Mouse (Mus musculus): ENCODE results near the gene Meis3. TPM values are rescaled to one million over a fixed set of nuclear protein-coding genes. Genes with fewer than 3 reads are reported as not detected.

Meis3 gene
- polyA plus RNA-seq (2014; fragmentation: Nextera tagmentation; extraction: Ambion mirVana): 77.8 and 79.7 TPM in 2 replicates

DNA sequence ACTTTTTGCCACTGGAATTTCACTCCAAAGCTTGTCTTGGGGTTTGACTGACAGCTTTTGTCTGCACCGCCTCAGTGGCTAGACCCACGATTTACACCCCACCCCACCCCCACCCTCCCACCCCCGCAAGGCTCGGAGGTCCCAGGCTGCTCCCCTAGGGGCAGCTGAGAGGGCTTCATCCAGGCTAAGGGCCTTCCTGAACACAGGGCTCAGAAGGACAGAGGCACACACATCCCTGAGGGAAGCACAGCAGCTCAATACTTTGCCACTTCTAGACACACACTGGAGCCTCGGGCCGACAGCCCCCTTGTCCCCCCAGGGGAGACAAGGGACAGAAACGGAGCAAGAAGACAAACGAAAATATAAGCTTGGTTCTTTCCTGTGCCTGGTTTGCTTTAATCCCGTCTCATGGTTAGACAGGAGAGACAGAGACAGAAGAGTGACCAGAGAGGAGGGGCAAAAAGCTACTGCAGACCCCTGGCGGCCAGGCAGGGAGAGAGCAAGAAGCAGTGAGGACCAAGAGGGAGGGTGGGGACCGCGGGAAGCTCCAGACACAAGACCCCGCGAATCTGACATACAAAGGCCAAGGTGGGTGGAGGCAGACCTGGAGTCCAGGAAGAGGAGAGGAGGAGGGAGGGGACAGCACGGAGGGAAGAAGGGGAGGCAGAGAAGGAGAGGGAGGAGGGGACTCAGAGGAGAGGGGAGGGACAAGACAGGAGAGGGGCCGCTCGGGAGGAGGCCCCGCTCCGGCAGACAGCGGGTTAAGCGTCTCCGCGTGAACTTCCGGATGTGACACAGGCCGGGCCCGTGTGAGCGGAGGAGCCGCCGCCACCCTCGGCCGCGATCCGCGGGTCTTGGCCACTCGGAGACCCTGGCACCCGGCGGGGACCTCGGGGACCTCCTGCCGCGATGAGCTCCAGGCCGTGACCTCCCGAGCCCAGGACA is at the start of gene Meis3:
Gene Meis3 (plus strand): TSS at position 494 of the 945 bp plus-strand sequence.
- Histone ChIP-seq H3K9ac (ENCODE audit: low read length) (peak within 1 kb of the TSS; percentile 79), H3K4me3 (ENCODE audit: low read depth, low read length) (peak within 1 kb of the TSS; percentile 70), H3K27me3 (ENCODE audit: control insufficient read depth, insufficient read depth, low read length) (no peaks in the 10 kb centered on the region), H3K9me3 (ENCODE audit: control insufficient read depth, low read length) (no peaks in the 10 kb centered on the region), H3K4me2 (ENCODE audit: low read depth, low read length, severe bottlenecking) (peak within 1 kb of the TSS; percentile 79), H3K27ac (ENCODE audit: low read depth, low read length) (peak within 1 kb of the TSS; percentile 71), H3K36me3 (ENCODE audit: control insufficient read depth, insufficient read depth, low read length) (peaks cover 7% of the 10 kb centered on the region; the same call in 1 of the 2 replicates), H3K4me1 (replicated peaks; ENCODE audit: control insufficient read depth, insufficient read depth, low read length) (peaks cover 13% of the 10 kb centered on the region; the same call in 1 of the 2 replicates)
- DNase-seq (ENCODE audit: low spot score) (peak; percentile 84), ATAC-seq (replicated peaks; ENCODE audit: low FRiP score) (peak; percentile 91)
- under 1% methylated on average over 38 of the region's 42 CpGs for WGBS

DNA sequence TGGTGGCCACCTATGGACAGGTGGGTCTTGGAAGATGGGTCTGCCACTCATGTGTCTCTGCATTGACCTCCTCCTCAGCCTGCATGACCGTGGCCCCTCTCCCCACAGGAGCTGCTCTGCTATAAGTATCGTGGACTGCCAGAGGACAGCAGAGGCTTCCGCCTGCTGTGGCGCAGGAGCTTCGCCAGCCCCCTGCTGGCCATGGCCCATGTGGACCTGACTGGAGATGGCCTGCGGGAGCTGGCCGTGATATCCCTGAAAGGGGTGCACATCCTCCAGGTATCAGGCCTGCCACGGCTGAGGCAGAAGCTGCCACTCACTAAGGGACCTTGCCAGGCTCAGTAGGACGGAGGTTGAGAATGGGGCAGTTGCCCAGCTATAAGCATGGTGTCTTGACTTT is 49.1 kb upstream of the Meis3 start:
- no peak for ATAC-seq (replicated peaks; ENCODE audit: low FRiP score)
- WGBS: 85% methylated on average over 9 of the region's 9 CpGs
- H3K27me3 ChIP-seq (ENCODE audit: control insufficient read depth, insufficient read depth, low read length): no peaks in the 10 kb centered on the region
- H3K4me1 ChIP-seq (replicated peaks; ENCODE audit: control insufficient read depth, insufficient read depth, low read length): peaks cover 6% of the 10 kb centered on the region; the same call in 1 of the 2 replicates
- no peak overlapping the region for H3K27ac ChIP-seq (ENCODE audit: low read depth, low read length)
- no peak overlapping the region for H3K4me2 ChIP-seq (ENCODE audit: low read depth, low read length, severe bottlenecking)
- no peaks in the 10 kb centered on the region; the same call in 1 of the 2 replicates for H3K36me3 ChIP-seq (ENCODE audit: control insufficient read depth, insufficient read depth, low read length)
- DNase-seq (ENCODE audit: low spot score): no peak
- H3K9me3 ChIP-seq (ENCODE audit: control insufficient read depth, low read length): no peaks in the 10 kb centered on the region
- H3K9ac ChIP-seq (ENCODE audit: low read length): no peak overlapping the region
- no peak overlapping the region for H3K4me3 ChIP-seq (ENCODE audit: low read depth, low read length)

DNA sequence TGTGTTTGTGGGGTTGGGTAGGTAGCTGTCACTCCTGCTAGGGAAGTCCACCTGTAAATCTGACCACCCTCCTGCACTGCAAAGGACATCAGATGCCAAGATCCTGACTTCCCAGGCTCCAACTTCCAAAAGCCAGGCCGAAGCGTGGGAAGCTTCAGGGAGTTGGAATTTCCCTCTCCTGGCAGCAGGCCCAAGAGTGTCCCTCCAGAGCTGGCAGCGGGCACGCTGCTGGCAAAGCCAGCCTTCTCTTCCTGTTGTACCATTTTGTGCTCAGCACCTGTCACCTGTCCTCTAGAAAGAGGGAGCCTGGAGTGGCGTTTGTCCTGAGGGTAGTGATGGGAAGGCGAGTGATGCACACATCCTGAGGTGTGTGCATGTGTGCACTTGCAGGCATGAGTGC is 46.5 kb upstream of the Meis3 start:
- no peaks in the 10 kb centered on the region for H3K27me3 ChIP-seq (ENCODE audit: control insufficient read depth, insufficient read depth, low read length)
- no peak overlapping the region for H3K27ac ChIP-seq (ENCODE audit: low read depth, low read length)
- H3K9ac ChIP-seq (ENCODE audit: low read length): no peak overlapping the region
- H3K4me1 ChIP-seq (replicated peaks; ENCODE audit: control insufficient read depth, insufficient read depth, low read length): peaks cover 23% of the 10 kb centered on the region
- ATAC-seq (replicated peaks; ENCODE audit: low FRiP score) (no peak), DNase-seq (ENCODE audit: low spot score) (no peak)
- no peak overlapping the region for H3K4me3 ChIP-seq (ENCODE audit: low read depth, low read length)
- WGBS: 91% methylated on average over 6 of the region's 6 CpGs
- no peaks in the 10 kb centered on the region; the same call in 1 of the 2 replicates for H3K36me3 ChIP-seq (ENCODE audit: control insufficient read depth, insufficient read depth, low read length)
- no peaks in the 10 kb centered on the region for H3K9me3 ChIP-seq (ENCODE audit: control insufficient read depth, low read length)
- H3K4me2 ChIP-seq (ENCODE audit: low read depth, low read length, severe bottlenecking): no peak overlapping the region

DNA sequence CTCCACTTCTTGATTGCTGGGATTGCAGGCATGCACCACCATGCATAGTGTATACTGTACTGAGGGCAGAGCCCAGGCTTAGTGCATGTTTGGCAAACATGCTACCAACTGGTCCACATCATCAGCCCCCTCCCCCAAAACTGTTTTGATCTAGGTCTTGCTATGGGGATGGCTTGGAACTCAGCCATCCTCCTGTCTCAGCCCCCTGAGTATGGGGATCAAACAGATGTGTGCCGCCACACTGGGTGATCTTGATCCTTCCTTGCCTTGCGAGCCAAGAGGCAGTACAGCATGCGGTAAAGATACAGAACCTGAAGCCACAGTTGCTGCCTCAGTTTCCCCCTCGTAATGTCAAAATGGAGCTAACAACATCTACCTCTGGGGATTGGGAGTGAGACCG is 46.0 kb upstream of the Meis3 start:
- Histone ChIP-seq H3K9me3 (ENCODE audit: control insufficient read depth, low read length) (no peaks in the 10 kb centered on the region), H3K4me2 (ENCODE audit: low read depth, low read length, severe bottlenecking) (no peak overlapping the region), H3K9ac (ENCODE audit: low read length) (no peak overlapping the region), H3K27me3 (ENCODE audit: control insufficient read depth, insufficient read depth, low read length) (no peaks in the 10 kb centered on the region), H3K27ac (ENCODE audit: low read depth, low read length) (no peak overlapping the region), H3K4me3 (ENCODE audit: low read depth, low read length) (no peak overlapping the region), H3K36me3 (ENCODE audit: control insufficient read depth, insufficient read depth, low read length) (no peaks in the 10 kb centered on the region; the same call in 1 of the 2 replicates), H3K4me1 (replicated peaks; ENCODE audit: control insufficient read depth, insufficient read depth, low read length) (peaks cover 23% of the 10 kb centered on the region)
- no peak for DNase-seq (ENCODE audit: low spot score)
- ATAC-seq (replicated peaks; ENCODE audit: low FRiP score): no peak
- 70% methylated on average over 5 of the region's 5 CpGs for WGBS

DNA sequence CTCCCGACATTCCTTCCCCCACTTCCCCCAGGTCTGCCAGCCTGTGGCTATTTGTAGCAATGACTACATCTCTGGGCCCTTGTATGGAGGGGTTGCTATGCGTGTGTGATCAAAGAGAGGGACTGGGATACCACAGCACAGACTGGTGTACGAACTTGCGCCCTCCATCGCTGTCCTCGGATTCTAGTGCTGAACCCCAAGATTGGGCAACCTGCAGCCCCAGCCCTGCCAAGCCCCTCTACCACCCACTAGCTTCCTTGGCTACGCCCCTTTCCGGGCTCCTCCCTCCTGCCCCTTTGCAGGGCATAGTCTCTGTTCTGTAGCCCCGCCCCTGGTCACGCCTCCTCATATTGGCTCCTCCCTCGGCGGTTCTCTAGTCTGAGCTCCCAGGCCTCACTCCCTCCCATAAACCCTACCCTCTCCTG is 45.5 kb upstream of the Meis3 start, which contains the start of gene Slc8a2:
Gene Slc8a2 (plus strand): TSS at position 406 of the 425 bp plus-strand sequence.
- peak within 1 kb of the TSS; percentile 62 for H3K4me3 ChIP-seq (ENCODE audit: low read depth, low read length)
- no peaks in the 10 kb centered on the region; the same call in 1 of the 2 replicates for H3K36me3 ChIP-seq (ENCODE audit: control insufficient read depth, insufficient read depth, low read length)
- peak within 1 kb of the TSS; percentile 95 for H3K4me2 ChIP-seq (ENCODE audit: low read depth, low read length, severe bottlenecking)
- peak; percentile 82 for ATAC-seq (replicated peaks; ENCODE audit: low FRiP score)
- WGBS: 1% methylated on average over 12 of the region's 12 CpGs
- H3K4me1 ChIP-seq (replicated peaks; ENCODE audit: control insufficient read depth, insufficient read depth, low read length): peaks cover 23% of the 10 kb centered on the region
- H3K27me3 ChIP-seq (ENCODE audit: control insufficient read depth, insufficient read depth, low read length): no peaks in the 10 kb centered on the region
- peak within 1 kb of the TSS; percentile 78 for H3K9ac ChIP-seq (ENCODE audit: low read length)
- no peaks in the 10 kb centered on the region for H3K9me3 ChIP-seq (ENCODE audit: control insufficient read depth, low read length)
- H3K27ac ChIP-seq (ENCODE audit: low read depth, low read length): peak within 1 kb of the TSS; percentile 76
- peak; percentile 91 for DNase-seq (ENCODE audit: low spot score)

DNA sequence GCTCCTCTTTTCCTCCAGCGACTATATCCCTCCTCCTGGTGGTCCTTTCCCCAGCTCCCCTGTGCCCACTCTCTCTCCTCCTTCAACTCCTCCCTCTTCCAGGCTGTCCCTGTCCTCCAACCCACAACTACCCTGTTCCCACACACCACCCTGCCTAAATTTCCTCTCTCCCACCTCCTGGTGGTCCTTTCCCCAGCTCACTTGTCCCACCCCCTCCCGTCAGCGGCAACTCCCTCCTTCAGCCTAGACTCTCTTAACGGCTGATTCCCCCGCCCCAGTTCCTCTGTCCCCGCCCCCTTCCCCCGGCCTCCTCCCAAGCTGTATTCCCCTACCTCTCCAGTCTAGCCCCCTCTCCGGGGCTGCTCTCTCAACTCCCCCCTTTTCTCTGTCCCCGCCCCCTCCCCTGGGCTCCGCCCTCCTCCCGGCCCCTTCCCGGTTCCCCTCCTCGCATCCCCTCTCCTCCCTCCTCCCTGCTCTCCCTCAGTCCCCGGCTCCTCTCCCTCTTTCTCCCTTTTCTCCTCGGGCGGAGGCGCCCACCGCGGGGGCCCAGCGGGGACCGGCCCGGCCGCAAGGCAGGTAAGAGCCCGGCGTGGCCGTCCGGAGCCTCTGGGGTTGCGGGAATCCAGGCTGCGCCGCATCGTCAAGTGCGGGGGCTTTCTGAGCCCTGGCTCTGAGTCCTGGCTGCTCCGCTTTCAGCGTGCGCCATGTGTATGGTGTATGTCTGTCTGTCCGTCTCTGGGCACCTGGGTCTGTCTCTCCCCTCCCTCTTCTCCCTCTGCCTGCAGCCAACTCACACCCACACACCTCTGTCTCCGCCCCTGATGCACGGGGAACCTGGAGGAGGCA is 44.8 kb upstream of the Meis3 start:
- peak; percentile 95 for DNase-seq (ENCODE audit: low spot score)
- Histone ChIP-seq H3K9me3 (ENCODE audit: control insufficient read depth, low read length) (no peaks in the 10 kb centered on the region), H3K36me3 (ENCODE audit: control insufficient read depth, insufficient read depth, low read length) (no peaks in the 10 kb centered on the region), H3K4me3 (ENCODE audit: low read depth, low read length) (peak overlapping the region; percentile 62), H3K4me1 (replicated peaks; ENCODE audit: control insufficient read depth, insufficient read depth, low read length) (peaks cover 28% of the 10 kb centered on the region), H3K9ac (ENCODE audit: low read length) (peak overlapping the region; percentile 78), H3K27ac (ENCODE audit: low read depth, low read length) (peak overlapping the region; percentile 76), H3K27me3 (ENCODE audit: control insufficient read depth, insufficient read depth, low read length) (no peaks in the 10 kb centered on the region), H3K4me2 (ENCODE audit: low read depth, low read length, severe bottlenecking) (peak overlapping the region; percentile 95)
- ATAC-seq (replicated peaks; ENCODE audit: low FRiP score): peak; percentile 78
- WGBS: under 1% methylated on average over 37 of the region's 38 CpGs

DNA sequence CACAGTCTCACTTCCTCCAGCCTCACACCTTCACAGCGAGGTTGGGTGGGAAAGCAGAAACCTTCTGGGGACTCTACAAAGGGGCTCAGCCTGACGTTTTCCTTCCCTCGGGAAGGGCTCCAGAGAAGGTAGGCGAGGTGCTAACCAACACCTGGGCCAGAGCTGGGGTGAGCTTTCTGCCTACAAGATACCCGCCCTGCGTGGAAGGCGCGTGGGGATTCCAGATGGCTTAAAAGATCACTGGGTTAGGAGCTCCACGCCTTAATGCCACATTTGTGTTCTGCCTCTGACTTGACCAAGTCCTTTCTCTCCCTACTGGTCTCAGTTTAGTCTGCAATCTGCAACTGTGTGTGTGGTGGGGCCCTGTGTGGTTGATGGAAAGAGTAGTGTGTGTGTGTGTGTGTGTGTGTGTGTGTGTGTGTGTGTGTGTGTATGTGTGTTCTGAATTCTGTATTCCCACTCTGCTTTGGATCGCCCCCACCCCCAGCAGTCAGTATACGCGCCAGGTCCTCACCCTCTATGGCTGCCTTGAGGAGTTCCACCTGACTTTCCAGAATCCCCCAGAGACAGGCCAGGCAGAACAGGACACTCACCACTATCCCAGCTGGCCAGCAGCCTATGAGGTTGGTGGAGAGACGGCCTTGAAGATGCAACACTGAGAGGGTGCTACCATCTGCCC is 43.8 kb upstream of the Meis3 start:
- Histone ChIP-seq H3K27ac (ENCODE audit: low read depth, low read length) (no peak overlapping the region), H3K9me3 (ENCODE audit: control insufficient read depth, low read length) (no peaks in the 10 kb centered on the region), H3K9ac (ENCODE audit: low read length) (peak overlapping the region; percentile 27; the same call in 1 of the 2 replicates), H3K4me3 (ENCODE audit: low read depth, low read length) (peak overlapping the region; percentile 62), H3K4me1 (replicated peaks; ENCODE audit: control insufficient read depth, insufficient read depth, low read length) (peaks cover 28% of the 10 kb centered on the region), H3K4me2 (ENCODE audit: low read depth, low read length, severe bottlenecking) (peak overlapping the region; percentile 95), H3K27me3 (ENCODE audit: control insufficient read depth, insufficient read depth, low read length) (no peaks in the 10 kb centered on the region), H3K36me3 (ENCODE audit: control insufficient read depth, insufficient read depth, low read length) (no peaks in the 10 kb centered on the region)
- DNase-seq (ENCODE audit: low spot score) (no peak), ATAC-seq (replicated peaks; ENCODE audit: low FRiP score) (no peak)
- 48% methylated on average over 13 of the region's 13 CpGs for WGBS
